Mouse (Mus musculus) brain, embryonic 14.5 days (tissue): ENCODE measurements around the gene Plekhj1.

ENCODE experiments used
- CTCF ChIP-seq: fragments of 200-500 bp; IDR thresholded peaks from 2 replicates; pipeline ENCODE4 v1.5.1; 2012; ENCODE audit warnings: inconsistent platforms, mild to moderate bottlenecking, moderate library complexity, borderline replicate concordance; ENCODE audit not compliant: insufficient read depth, insufficient read length; ENCODE audit errors: extremely low read depth
- POLR2A ChIP-seq: fragments of 200-500 bp; IDR thresholded peaks from 2 replicates; pipeline ENCODE4 v1.6.1; 2012; ENCODE audit warnings: mild to moderate bottlenecking, inconsistent platforms, borderline replicate concordance; ENCODE audit not compliant: poor library complexity, insufficient read depth, insufficient read length, severe bottlenecking; ENCODE audit errors: extremely low read depth

GRCm38 (mm10) chr10:80845055-80845693, 46.7 kb upstream of the Plekhj1 start:
- TF ChIP-seq CTCF, result no peak
- TF ChIP-seq POLR2A, result no peak
